Mouse (Mus musculus) A20 (cell line): Measurements from ENCODE around the gene T.
"Not testable (repeated sequence)": the region's sequence is repeated elsewhere in the genome, so short reads cannot be mapped to it uniquely, and the experiment has no call there.

Source experiments
- DNase-seq: peaks from one replicate; pipeline ENCODE4 v3.0.0-alpha.2; 2011; ENCODE audit warnings: low read depth, low spot score

The T gene

DNA sequence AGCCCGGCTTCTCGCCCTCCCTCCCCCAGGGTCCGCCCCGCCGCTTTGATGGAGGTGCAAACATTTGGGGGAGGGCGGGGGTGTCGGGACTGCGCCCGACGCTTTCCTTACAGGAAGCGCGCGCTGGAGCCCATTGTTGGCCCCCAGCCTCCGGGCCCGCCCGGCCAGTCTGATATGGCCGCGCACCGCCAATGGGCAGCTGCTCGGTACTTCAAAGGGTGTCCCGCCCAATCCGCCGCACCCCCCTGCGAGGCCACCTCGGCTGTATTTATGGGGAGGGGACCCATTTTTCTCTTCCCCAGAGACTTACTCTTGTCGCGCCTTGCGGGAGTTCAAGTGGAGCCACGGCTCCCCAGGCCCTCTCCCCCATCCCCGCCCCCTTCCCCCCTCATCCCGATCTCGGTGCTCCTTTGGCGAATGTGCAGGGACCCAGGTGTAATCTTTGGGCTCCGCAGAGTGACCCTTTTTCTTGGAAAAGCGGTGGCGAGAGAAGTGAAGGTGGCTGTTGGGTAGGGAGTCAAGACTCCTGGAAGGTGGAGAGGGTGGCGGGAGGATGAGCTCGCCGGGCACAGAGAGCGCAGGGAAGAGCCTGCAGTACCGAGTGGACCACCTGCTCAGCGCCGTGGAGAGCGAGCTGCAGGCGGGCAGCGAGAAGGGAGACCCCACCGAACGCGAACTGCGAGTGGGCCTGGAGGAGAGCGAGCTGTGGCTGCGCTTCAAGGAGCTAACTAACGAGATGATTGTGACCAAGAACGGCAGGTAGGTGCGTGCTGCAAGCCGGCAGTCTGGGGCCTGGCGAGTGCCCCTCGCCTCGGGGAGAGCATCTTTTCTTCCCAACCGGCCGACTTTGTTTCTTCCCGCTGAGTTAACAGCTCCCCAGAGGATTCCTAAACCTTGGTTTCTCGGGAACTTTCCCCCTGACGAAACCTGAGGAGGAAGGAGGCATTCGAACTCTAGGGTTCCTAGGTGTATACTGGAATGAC, at the start of gene T:
T (plus strand) TSS at position 446 of the 983 bp plus-strand sequence.
- DNase-seq, result no peak

DNA sequence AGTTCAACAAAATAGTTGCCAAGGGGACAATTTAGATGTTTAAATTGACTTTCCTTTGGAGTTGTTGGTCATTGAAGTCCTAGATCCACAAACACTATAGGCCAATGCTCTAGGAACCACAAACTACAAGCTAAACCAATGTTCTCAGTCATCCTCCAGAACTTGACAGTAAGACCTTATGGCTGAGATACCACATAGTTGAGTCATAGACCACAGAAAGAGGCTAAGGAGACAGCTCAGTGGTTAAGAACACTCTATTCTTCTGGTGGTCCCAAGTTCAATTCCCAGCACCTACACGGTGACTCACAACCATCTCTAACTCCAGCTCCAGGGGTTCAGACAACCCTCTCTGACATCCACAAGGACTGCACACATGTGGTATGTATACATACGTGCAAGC, 48.8 kb upstream of the T start:
- DNase-seq, result no peak

DNA sequence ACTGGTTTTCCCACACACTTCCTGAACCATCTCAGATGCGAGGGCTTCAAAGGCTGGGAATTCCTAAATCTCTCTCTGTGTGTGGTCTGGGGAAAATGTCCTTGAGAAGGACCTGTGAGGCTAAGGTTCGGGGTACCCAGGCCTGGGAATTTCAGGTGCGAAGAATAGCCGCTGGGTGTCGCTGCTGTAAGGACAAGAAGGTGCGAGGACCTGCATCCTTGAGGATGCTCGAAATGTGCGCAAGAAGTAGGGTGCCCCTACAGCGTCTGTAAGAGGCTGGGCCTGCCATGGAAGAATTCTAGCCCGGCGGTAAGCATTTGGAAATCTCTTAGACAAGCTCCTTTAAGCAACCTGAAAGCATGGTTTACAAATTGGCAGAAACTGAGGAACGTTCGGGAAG, 45.8 kb upstream of the T start:
- no peak for DNase-seq

DNA sequence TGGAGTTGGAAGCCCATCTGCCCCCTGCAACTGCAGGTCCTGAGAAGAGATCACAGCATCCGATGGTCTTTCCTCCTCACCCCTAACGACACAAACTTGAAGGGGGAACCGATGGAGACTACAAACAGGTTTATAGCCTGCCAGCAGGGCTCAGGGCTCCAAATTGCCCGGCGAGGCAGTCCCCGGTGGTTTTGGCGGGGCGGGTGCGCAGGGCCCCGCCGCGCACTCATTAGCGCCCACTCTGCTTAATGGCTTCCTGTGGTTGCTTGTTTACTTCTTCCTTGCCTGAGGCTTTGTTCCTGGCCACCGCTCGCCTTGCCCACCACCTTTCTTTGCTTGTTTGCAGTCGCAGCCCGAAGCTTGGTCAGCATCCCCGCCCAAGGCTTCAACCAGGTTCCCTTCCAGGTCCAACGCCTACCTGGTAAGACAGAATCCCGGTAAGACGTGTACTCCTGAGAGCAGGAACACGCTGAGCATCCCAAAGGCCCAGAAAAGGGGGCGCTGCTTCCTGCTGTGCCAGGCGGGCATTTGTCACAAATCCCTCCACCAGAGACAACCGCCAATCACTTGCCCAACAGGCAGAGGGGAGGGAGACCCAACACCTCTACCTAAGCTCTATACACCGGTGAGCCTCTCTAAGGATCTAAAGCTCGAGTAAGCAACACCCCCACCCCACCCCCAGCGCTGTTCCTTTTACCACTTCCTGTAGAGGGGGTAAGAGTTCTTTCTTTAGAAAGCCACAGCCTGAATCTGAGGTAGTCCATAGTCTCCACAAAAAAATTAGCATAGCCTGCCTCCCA, 45.0 kb upstream of the T start:
- no peak for DNase-seq

DNA sequence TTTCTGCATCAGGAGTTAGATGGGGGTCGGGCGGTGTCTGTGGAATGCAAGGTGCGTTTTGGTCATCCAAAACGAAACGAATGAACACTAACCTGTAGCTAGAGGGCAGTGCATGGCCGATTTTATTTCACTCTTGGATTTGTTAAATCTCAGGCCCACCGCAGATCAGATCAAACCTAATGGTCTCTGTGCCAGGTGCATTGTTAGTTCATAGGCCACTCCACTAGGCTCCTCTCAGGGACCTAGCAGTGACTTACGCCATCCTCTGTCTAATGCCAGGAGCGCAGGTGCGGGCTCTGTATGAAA, 44.5 kb upstream of the T start:
- DNase-seq, result no peak

DNA sequence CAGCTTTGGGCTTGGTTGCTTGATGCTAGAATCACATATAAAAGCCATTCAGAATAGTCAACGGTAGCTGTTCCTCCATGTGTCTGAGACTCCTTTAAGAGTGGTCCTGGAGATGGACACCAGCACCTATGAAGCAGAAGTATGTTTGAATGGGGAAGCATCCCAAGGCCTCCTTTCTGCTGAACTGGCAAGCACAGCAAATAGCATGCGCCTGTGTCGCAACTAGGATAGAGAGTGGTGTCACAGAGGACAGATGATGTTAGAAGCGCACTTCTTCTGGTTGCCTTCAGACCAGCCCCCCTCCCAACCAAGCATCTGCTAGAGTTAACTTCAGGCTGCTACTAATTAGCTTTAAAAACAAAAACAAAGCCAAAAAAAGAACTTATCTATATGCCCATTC, 43.7 kb upstream of the T start:
- DNase-seq, result no peak

DNA sequence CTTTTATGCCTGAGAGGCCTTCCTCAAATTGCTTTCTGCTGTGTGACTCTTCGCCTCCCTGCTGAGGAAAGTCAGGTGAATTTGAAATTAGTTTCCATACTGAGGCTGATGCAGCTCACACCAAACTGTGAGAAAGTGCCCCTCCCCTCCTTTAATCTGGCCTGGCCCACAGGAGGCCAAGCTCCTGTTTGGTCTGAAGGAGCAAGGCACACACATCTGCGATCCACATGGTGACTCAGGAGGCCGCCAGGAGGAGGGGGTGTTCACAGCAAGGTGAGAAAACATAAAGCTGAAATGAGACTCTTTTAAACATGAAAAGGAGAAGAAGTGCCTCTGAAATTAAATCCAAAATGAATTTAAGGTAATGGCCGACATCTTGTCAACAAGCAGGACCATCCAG, 37.9 kb upstream of the T start:
- DNase-seq, result no peak

DNA sequence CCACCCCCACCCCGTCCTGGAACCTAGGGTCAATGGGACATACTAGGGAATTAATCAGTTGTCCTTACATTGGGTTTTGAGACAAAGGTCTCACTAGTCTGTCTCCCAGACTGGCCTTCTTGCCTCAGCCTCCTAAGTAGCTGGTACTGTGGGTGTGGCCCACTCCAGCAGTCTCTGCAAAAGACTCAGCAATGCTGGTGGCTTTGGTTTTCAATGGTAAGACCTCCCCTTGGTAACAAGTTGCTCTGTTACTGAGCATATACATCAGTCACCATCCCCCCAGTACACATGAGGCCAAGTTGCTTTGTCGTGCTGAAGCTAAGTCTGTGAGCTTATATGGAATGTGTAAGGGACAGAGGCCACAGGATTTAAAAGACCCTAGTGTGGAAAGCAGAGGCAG, 36.3 kb upstream of the T start:
- no peak for DNase-seq

DNA sequence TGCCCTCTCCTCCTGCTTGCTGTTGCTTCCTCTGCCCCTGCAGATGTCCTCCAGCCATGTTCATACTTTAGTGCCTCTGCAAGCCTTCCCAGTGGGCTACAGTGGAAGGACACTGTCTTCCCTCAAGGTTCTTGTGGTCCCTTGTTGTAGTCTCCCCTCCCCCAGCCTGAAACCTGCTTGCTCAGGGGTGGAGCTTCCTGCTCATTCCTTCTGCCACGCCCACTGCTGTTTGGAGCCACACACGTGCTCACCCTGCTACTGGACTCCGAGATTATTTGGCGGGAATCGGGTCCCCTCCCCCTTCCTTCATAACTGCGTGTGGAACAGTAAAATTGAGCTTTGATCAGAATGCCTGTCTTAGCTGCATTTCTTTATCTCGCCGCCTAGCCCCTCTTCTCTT, 30.3 kb upstream of the T start:
- DNase-seq, result not testable (repeated sequence)

DNA sequence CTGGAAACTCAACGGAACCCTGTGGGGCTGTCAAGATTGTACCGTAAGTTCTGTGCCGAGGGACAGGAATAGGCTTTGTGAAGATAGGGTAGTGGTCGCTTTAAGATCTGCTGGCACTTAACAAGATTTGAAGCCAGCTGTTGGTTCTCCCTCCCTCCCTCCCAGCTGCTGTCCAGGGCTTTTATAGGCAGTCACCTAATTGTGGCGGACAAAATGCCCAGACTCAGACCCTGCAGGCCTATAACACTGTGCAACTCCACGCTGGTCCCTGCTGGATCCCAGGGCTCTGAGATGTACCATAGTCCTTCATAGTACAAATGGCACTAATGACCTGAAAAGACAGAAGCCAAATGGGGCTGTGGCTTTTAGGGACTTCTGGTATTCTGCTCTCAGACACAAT, 27.9 kb upstream of the T start:
- no peak for DNase-seq

DNA sequence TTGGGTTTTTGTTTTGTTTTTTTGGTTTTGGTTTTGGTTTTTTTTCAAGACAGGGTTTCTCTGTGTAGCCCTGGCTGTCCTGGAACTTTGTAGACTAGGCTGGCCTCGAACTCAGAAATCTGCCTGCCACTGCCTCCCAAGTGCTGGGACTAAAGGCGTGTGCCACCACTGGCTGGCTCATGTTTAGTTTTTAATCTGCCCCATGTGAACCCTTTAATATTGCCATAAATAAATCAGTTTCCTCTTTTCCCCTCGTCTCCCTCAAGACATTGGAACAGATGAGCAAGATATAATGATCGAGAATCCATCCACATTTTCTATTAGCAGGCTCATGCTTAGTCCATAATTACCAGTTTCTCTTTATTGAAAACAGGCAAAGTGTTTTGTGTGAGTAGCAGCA, 26.2 kb upstream of the T start:
- DNase-seq, result not testable (repeated sequence)

DNA sequence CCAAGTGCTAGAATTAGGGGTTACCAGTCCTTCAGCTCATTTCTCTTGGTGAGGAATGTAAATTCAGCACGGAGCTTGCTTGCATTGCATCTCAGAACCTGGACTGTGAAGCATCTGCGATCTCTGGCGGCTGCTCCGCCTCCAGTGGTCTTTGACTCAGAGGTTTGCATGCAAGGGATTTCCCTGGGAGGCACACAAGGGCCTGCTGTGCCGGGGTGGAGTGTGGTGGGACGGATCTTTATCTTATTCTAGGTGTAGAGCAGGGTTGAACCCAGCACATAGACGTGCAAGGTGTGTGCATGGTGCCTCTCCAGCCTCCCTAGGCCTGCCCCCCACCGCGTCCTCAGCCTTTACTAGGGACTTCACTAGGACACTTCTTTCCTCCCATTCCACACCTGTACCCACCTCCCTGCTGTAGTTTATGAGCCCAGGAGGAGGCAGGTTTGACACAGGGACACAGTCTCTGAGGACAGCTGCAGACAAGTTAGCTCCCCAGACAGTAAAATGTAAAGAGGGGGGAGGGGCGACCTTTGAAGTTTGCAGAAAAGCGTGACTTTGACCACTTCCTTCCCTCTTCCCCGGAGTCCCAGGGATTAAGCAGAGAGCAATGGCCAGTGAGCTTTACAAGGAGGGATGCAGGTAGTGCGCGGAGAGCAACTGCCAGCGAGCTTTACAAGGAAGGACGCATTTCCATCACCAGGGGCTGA, 25.5 kb upstream of the T start:
- DNase-seq, result peak; percentile 32

DNA sequence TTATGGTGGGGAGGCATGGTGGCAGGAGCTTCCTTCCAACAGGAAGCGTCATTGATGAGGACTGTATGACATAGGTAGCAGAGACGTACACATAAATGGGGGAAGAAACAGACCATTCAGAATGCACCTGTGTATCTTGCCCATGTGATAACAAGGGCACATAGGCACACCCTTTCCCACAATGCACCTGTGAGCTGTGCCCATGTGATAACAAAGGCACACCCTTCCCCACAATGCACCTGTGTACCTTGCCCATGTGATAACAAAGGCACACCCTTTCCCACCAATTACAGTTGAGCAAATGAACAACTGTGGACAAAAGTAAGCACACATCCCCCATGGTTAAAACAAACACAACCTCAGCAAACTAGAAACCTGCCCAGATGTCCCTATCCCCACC, 23.9 kb upstream of the T start:
- DNase-seq, result no peak

DNA sequence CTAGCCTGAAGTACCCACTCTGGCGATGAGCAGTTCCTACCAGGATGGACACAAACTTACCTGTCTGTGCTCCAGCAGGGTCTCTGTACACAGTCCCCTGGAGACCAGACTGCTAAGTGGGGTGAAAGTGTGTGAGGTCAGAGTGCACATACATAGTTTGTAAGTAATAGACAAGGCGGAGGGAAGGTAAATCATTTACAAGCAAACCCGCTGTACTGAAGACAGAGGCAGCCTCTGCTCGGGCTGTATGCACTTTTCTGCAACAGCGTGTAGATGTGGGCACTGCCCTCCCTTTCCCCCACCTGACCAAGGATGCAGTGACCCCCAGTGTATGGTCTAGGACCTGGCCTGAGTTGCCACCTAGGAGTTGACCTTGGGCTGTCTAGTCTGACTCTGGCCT, 20.6 kb upstream of the T start:
- DNase-seq, result no peak

DNA sequence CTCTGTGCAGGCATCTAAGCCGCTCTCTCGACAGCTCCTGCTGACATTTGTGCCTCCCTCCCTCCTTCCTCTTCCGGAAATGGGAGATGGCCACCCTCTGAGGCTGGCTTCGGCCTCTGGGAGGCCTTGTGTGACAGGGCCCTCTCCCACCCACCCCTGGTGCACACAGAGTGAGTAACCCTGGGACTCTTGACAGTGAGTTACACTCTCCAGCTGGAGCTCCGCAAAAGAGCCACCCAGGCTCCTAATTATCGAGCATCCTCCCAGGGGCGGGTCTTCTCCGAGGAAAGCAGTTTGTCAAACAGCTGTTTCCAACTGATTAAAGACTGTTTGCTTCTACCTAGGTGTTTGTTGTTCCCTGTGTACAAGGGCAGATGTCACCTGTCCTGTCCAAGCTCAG, 18.7 kb upstream of the T start:
- no peak for DNase-seq

DNA sequence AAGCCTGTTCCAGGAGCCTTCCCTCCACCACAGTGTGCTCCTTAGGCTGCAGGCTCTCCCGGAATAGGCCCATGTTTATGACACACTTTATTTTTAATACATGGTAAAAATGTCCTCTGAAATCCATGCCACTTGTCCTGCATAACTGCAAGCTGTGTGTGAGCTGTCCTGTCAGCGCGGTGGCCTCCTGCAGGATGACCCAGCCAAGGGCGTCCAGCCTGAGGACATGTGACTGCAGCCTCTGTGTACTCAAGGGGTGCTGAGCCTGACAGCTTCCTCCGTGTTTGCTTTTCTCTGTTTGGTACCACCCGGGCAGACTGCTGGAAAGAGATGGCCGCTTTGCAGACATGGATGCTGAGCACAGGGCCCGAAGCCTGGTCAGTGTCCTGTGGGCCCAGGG, 17.4 kb upstream of the T start:
- DNase-seq, result no peak

DNA sequence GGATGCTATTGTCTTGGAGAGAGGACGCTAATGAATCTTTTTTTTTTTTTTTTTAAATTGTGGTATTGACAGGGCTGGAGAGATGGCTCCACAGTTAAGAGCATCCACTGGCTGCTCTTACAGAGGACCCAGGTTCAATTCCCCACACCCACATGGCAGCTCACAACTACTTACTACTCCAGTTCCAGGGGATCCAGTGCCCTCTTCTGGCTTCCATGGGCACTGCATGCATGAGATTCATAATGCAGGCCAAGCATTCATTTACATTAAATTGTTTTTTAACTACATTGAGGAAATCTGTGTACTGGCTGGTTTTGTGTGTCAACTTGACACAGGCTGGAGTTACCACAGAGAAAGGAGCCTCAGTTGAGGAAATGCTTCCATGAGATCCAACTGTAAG, 13.5 kb upstream of the T start:
- peak; percentile 39 for DNase-seq

DNA sequence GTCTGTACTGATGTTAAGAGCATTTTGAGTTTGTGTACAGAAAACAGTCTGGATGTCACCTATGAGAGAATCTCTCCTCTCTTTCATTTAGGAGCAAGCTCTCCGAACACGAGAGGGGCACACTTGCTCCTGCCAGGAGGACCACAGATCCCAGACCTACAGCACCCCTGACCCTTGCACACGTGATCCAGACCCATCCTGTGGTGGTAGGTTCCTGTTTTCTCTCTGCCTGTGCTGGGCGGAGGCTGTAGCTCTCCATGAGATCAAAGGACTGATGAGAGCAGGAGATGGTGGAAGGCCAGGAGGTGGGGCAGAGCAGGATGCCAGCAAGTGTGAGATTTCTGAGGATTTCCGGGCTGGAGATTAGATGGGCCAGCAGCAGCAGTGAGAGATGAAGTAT, 12.7 kb upstream of the T start:
- no peak for DNase-seq

DNA sequence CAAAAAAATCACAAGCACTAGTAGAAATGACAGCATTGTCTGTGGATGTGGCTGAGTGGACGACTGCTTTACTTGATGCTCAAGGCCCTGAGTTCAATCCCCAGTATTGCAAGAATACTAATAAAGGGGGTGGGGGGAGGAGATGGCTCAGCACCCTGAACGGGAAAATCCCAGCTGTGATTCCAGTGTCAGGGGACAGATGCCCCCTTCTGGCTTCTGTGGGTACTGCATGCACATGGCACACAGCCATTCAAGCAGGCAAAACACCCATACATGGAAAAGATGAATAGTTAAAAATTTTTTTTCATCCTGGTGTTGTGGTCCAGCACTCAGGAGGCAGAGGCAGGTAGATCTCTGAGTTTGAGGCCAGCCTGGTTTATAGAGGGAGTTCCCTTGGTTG, 10.9 kb upstream of the T start:
- DNase-seq, result peak; percentile 52

DNA sequence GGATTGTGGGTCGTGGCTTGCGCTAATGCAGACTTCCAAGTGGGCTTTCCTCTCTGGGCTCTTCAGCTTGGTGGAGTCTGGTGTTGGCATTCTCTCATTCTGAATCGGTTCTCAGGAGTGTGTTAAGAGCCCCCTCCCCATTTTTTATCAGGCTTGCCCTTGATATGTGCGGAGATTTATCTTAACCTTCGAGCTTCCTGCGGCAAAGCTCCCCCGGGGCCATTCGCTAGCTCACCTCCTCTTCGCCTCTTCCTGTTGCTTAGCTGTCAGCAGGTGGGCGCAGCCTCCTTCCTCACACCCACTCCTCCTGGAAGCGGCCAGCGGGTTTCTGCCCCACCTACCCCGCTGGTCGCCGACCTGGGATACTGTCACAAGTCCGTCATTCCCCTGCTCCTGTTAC, 4.8 kb upstream of the T start:
- DNase-seq, result no peak

DNA sequence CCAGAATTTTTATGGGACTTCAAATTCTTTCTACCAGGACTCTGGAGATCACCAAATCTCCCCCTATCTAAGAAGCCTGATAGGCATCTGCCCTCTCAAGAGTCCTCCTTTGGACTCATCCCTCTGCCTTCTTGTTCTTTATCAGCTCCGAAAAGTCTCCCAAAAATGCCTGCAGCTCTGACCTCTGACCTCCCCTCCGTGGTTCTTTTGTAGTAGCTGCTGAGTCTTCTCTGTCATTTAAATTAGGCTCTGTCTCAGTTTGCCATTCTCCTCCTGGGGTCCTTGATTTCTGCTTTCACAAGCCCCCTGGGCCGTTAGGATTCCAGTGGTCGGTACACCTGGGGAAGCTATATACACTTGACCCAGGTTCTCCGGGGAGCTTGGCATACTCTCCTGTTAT, 4.3 kb upstream of the T start:
- no peak for DNase-seq

DNA sequence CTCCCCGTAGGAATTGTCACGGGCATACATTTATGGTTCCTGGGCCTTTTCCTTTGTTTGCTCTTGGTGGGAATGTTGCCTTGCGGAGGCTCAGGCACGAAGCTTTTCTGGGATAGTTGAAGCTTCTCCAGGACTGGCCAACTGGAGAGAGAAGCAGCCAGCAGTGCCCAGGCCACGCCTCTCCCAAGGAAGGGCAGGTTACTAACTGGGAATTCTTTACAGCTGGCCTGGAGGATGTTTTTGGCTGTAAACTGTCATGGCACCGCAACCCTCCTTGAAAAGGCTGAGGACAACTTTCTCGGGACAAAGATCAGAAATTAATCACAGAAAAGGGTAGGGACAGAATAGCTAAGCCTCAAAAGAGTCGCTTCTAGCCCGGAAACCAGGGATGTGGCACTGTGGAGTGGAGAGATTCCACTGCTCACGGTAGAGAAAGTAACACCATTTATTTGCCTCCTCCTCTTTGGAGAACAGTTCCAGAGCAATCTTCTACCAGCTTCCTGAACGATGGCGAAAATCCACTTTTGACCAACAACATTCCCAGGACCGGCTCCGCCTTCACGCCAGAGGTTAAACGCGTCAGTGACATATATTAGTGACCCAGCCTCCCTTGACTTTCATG, 1.9 kb upstream of the T start:
- DNase-seq, result no peak
